Mouse (Mus musculus) lung, postnatal 0 days (tissue): ENCODE data around the gene Vav3. TPM values are rescaled to one million over a fixed set of nuclear protein-coding genes. Genes with fewer than 3 reads are reported as not detected.

Experiments
- ATAC-seq: fragments of 200-750 bp; cut with Nextera tagmentation; 2 replicates; pipeline ENCODE4 v1.8.0; 2017; ENCODE audit warnings: moderate library complexity
- DNase-seq: peaks from one replicate; pipeline ENCODE4 v3.0.0-alpha.2; 2016; ENCODE audit warnings: low spot score
- H3K27ac ChIP-seq: fragments of 300-500 bp; sonication (generic); 2 replicates; pipeline ENCODE4 v1.5.1; 2014; ENCODE audit warnings: antibody characterized with exemption, mild to moderate bottlenecking, low read length, mixed read lengths
- H3K27me3 ChIP-seq: fragments of 300-500 bp; sonication (generic); replicated peaks from 2 replicates; pipeline ENCODE4 v1.6.1; 2014; ENCODE audit warnings: low read length, mixed read lengths; ENCODE audit not compliant: insufficient read depth
- H3K36me3 ChIP-seq: fragments of 300-500 bp; sonication (generic); 2 replicates; pipeline ENCODE4 v1.6.1; 2014; ENCODE audit warnings: low read length, mixed read lengths; ENCODE audit not compliant: insufficient read depth
- H3K4me1 ChIP-seq: fragments of 300-500 bp; sonication (generic); 2 replicates; pipeline ENCODE4 v1.6.1; 2014; ENCODE audit warnings: antibody characterized with exemption, low read depth, low read length, mixed read lengths; ENCODE audit not compliant: insufficient read depth
- H3K4me2 ChIP-seq: fragments of 300-500 bp; sonication (generic); replicated peaks from 2 replicates; pipeline ENCODE4 v1.6.1; 2014; ENCODE audit warnings: low read depth, mild to moderate bottlenecking, low read length, moderate library complexity, mixed read lengths
- H3K4me3 ChIP-seq: fragments of 300-500 bp; sonication (generic); 2 replicates; pipeline ENCODE4 v1.5.1; 2014; ENCODE audit warnings: low read depth, low read length
- H3K9ac ChIP-seq: fragments of 300-500 bp; sonication (generic); replicated peaks from 2 replicates; pipeline ENCODE4 v1.6.1; 2014; ENCODE audit warnings: low read depth, mild to moderate bottlenecking
- H3K9me3 ChIP-seq: fragments of 300-500 bp; sonication (generic); 2 replicates; pipeline ENCODE4 v1.6.1; 2016; ENCODE audit warnings: low read length, mixed read lengths
- CTCF ChIP-seq: IDR thresholded peaks from 2 replicates; pipeline ENCODE4 v1.5.1; 2016; ENCODE audit warnings: antibody characterized with exemption, mild to moderate bottlenecking
- EP300 ChIP-seq: IDR thresholded peaks from 2 replicates; pipeline ENCODE4 v1.6.1; 2016; ENCODE audit warnings: antibody characterized with exemption, mild to moderate bottlenecking, control low read depth
- WGBS: fragments of 180-500 bp; shearing (Covaris S2); extraction: QIAGEN DNeasy Blood & Tissue Kit; methylation state at CpG from one replicate; pipeline ENCODE4 v1.1.7; 2014; 5-methylcytosine and 5-hydroxymethylcytosine counted together
- polyA plus RNA-seq: library from polyadenylated mRNA; unstranded; fragments of >200 nt; fragmentation: Nextera tagmentation; extraction: Ambion mirVana; gene quantifications from 2 replicates; pipeline ENCODE4 v1.2.1, GENCODE M21; 2015

The Vav3 gene
- polyA plus RNA-seq, 1 experiment from 2014 or later, result 11.9 TPM

GRCm38 (mm10) chr3:109578983-109579382 lies 238.5 kb downstream of the Vav3 start:
- 23% methylated on average over 7 of the region's 7 CpGs for WGBS
- H3K4me2 ChIP-seq, result no peak overlapping the region
- no peaks in the 10 kb centered on the region for H3K27me3 ChIP-seq
- TF ChIP-seq EP300 (no peak), CTCF (no peak)
- no peaks in the 10 kb centered on the region for H3K36me3 ChIP-seq
- H3K4me3 ChIP-seq, result no peak overlapping the region
- no peak overlapping the region for H3K9ac ChIP-seq
- H3K9me3 ChIP-seq, result no peaks in the 10 kb centered on the region
- DNase-seq (no peak), ATAC-seq (no peak)
- no peak overlapping the region for H3K27ac ChIP-seq
- no peaks in the 10 kb centered on the region for H3K4me1 ChIP-seq

DNA sequence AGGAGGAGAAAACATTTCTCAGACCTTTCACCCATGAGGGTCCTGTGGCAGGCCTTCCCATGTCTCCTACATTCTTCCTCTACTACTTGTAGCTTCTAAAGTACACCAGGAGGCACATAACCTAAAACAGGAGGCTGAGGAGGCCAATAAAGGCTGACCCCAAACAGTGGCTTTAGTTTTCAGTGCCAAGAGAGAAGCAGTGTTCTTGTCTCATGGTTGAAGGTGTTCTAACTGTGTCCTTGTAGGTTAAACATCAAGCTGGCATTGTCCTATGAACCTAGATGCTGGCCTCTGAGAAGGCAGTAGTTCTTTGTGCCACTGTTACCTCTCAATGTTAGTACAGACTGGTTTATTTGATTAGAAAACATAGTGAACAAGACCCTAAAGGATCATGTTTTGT lies 245.5 kb downstream of the Vav3 start:
- Histone ChIP-seq H3K27ac (no peak overlapping the region), H3K27me3 (no peaks in the 10 kb centered on the region), H3K9me3 (no peaks in the 10 kb centered on the region), H3K4me1 (no peaks in the 10 kb centered on the region), H3K36me3 (no peaks in the 10 kb centered on the region), H3K9ac (no peak overlapping the region), H3K4me3 (no peak overlapping the region), H3K4me2 (no peak overlapping the region)
- TF ChIP-seq EP300 (no peak), CTCF (no peak)
- DNase-seq (no peak), ATAC-seq (no peak)

DNA sequence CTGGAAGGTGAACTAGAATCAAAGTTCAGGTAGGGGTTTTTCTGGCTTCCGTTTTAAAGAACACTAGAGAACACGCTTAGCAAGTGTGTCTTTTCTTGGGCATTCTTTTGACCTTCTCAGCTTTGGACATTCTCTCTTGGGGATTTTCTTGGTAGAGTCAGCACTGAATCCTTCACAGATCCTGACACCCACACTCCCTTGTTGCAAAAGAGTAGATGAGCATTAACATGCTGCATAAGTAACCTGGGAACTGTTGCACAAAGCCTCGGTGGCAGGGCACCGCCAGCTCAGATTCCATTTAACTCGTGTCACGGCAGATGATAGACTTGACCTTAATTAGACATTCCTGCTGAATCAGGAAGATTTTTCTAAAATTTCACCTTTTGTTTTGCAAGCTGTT lies 252.5 kb downstream of the Vav3 start:
- WGBS, result 86% methylated on average over 6 of the region's 6 CpGs
- Histone ChIP-seq H3K4me3 (no peak overlapping the region), H3K4me1 (no peaks in the 10 kb centered on the region), H3K36me3 (no peaks in the 10 kb centered on the region), H3K9ac (no peak overlapping the region), H3K9me3 (no peaks in the 10 kb centered on the region), H3K27ac (no peak overlapping the region), H3K27me3 (no peaks in the 10 kb centered on the region), H3K4me2 (no peak overlapping the region)
- no peak for ATAC-seq
- TF ChIP-seq EP300 (no peak), CTCF (no peak)
- DNase-seq, result no peak

DNA sequence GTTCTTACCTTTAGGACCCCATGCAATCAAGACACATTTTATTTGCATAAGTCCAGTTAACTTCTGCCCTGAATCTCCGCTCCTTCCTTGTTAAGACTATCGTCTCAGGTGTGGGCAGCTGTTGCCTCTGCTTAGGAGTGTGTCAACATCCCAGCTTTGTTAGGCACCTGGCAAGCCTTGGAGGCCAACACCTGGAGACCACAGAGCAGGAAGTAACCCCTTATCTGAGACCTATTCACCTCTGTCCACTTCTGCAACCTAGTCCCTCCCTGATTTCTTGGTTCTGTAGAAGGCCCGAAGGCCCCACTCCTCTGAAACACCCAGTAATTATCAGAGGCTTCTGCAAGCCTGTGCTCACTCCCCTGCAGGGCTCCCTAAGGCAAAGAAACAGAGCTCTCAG lies 255.6 kb downstream of the Vav3 start:
- no peaks in the 10 kb centered on the region for H3K4me1 ChIP-seq
- no peak overlapping the region for H3K27ac ChIP-seq
- no peak for TF ChIP-seq CTCF
- TF ChIP-seq EP300, result no peak
- H3K27me3 ChIP-seq, result no peaks in the 10 kb centered on the region
- 68% methylated on average over 3 of the region's 3 CpGs for WGBS
- H3K9ac ChIP-seq, result no peak overlapping the region
- ATAC-seq (peak; percentile 32), DNase-seq (no peak)
- H3K4me3 ChIP-seq, result no peak overlapping the region
- H3K36me3 ChIP-seq, result no peaks in the 10 kb centered on the region
- H3K9me3 ChIP-seq, result no peaks in the 10 kb centered on the region
- no peak overlapping the region for H3K4me2 ChIP-seq

- H3K36me3 ChIP-seq, result no peaks in the 10 kb centered on the region
- no peak overlapping the region for H3K9ac ChIP-seq
- H3K4me1 ChIP-seq, result no peaks in the 10 kb centered on the region
- H3K4me3 ChIP-seq, result no peak overlapping the region
- WGBS, result 43% methylated on average over 4 of the region's 4 CpGs
- no peak for TF ChIP-seq EP300
- no peak for TF ChIP-seq CTCF
- no peak for ATAC-seq
- no peak overlapping the region for H3K27ac ChIP-seq
- no peak for DNase-seq
- H3K27me3 ChIP-seq, result no peaks in the 10 kb centered on the region
- H3K4me2 ChIP-seq, result no peak overlapping the region
- H3K9me3 ChIP-seq, result no peaks in the 10 kb centered on the region
Observed at GRCm38 (mm10) chr3:109600699-109601451, 260.4 kb downstream of the Vav3 start.

GRCm38 (mm10) chr3:109602753-109603152 lies 262.3 kb downstream of the Vav3 start:
- 75% methylated on average over 1 of the region's 1 CpGs for WGBS
- no peak overlapping the region for H3K9ac ChIP-seq
- H3K36me3 ChIP-seq, result no peaks in the 10 kb centered on the region
- no peak overlapping the region for H3K4me2 ChIP-seq
- no peaks in the 10 kb centered on the region for H3K4me1 ChIP-seq
- H3K27me3 ChIP-seq, result no peaks in the 10 kb centered on the region
- TF ChIP-seq EP300 (no peak), CTCF (no peak)
- ATAC-seq, result no peak
- no peaks in the 10 kb centered on the region for H3K9me3 ChIP-seq
- no peak overlapping the region for H3K27ac ChIP-seq
- no peak overlapping the region for H3K4me3 ChIP-seq
- no peak for DNase-seq

GRCm38 (mm10) chr3:109606121-109606520 lies 265.7 kb downstream of the Vav3 start:
- H3K4me2 ChIP-seq, result no peak overlapping the region
- TF ChIP-seq EP300 (no peak), CTCF (no peak)
- H3K36me3 ChIP-seq, result no peaks in the 10 kb centered on the region
- no peak for DNase-seq
- no peak overlapping the region for H3K27ac ChIP-seq
- no peak for ATAC-seq
- 83% methylated on average over 2 of the region's 2 CpGs for WGBS
- H3K4me3 ChIP-seq, result no peak overlapping the region
- no peaks in the 10 kb centered on the region for H3K4me1 ChIP-seq
- no peak overlapping the region for H3K9ac ChIP-seq
- H3K27me3 ChIP-seq, result no peaks in the 10 kb centered on the region
- no peaks in the 10 kb centered on the region for H3K9me3 ChIP-seq
